Comparison of ENCODE assay signal across 25 mouse cellular contexts in the genomic region with DNA sequence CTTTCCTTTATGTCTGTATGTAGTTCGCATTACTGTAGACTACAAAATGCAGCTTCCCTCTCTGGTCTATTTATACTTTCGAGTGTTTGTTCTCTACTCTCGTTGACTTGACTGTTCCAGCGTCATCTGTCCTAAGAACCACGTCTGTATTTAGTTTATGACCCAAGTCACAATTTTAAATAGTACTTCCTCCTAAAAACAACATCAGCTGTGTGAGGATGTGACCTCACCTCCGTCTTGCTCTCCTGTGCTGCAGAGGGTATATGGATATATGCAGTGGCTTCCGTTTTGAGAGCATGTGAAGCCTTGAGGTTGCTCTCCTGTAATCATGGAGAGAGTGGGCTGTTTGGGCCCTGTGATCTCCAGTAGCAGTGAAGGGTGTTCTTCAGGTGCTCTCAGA.
DNase-seq lines count a peak whose midpoint lies in the region; ATAC-seq and TF ChIP-seq lines count a peak whose summit lies in the region.
"Had no signal": no experiment of that assay in that cellular context is flagged by ENCODE, and none has a peak within 500 bp of the region (broad histone marks: within the 10 kb centered on the region; RNA-seq: fewer than 3 reads in every experiment).

No protein-coding gene starts in this region.

- WGBS in lung, embryonic 16.5 days, result 41% methylated on average over 7 of the region's 7 CpGs
- WGBS in lung, adult 2 months, result 21% methylated on average over 7 of the region's 7 CpGs
- 17% methylated on average over 7 of the region's 7 CpGs for WGBS in macrophage (ENCODE audit: missing documents)
- 84% methylated on average over 7 of the region's 7 CpGs for WGBS in forebrain, embryonic 15.5 days

- peak overlapping the region; percentile 39; the same call in 1 of the 2 replicates for H3K27ac ChIP-seq in lung, embryonic 16.5 days (ENCODE audit: low read length)
- peak overlapping the region; percentile 48 for H3K27ac ChIP-seq in macrophage
- no peak overlapping the region for H3K27ac ChIP-seq in forebrain, embryonic 15.5 days (replicated peaks)
- H3K27ac ChIP-seq: embryonic facial prominence, embryonic 12.5 days; embryonic facial prominence, embryonic 15.5 days; heart, adult 2 months; heart, embryonic 10.5 days; heart, embryonic 13.5 days; hindbrain, embryonic 14.5 days; hindbrain, postnatal 0 days had no signal

- no peak for DNase-seq in lung, adult 2 months
- peak; percentile 28 for DNase-seq in lung, postnatal 10 days
- no peak for DNase-seq in gastrocnemius, adult 18-20 months (ENCODE audit: low spot score)
- DNase-seq: adrenal gland, adult 8-10 months; adrenal gland, postnatal 25 days; cerebellum, adult 18-20 months; cerebellum, adult 9-10 months; cerebellum, postnatal 14 days; gastrocnemius, postnatal 10 days; gastrocnemius, postnatal 36 days; heart, adult 2 months; heart, postnatal 14 days; heart, postnatal 4 days had no signal

- peak; percentile 79 for ATAC-seq in lung, embryonic 16.5 days (ENCODE audit: low read depth)
- ATAC-seq in forebrain, embryonic 15.5 days (replicated peaks), result no peak
- ATAC-seq: activated CD4-positive, CD25-positive, alpha-beta regulatory T cell, adult 4 months; CD4-positive, CD25-positive, alpha-beta regulatory T cell, adult 4 months; forebrain, embryonic 14.5 days; hindbrain, postnatal 0 days had no signal

- no peak overlapping the region for H3K4me3 ChIP-seq in lung, embryonic 16.5 days (ENCODE audit: low read length)
- no peak overlapping the region for H3K4me3 ChIP-seq in lung, adult 2 months (replicated peaks; ENCODE audit: extremely low read depth, low read depth, low read length)
- H3K4me3 ChIP-seq in macrophage (ENCODE audit: inconsistent target), result no peak overlapping the region
- no peak overlapping the region for H3K4me3 ChIP-seq in forebrain, embryonic 15.5 days
- H3K4me3 ChIP-seq: embryonic facial prominence, embryonic 12.5 days; embryonic facial prominence, embryonic 15.5 days; heart, adult 2 months; heart, embryonic 10.5 days; heart, embryonic 13.5 days had no signal

- H3K4me1 ChIP-seq in lung, embryonic 16.5 days (replicated peaks; ENCODE audit: control insufficient read depth, insufficient read depth, low read length), result no peaks in the 10 kb centered on the region
- peaks cover 10% of the 10 kb centered on the region for H3K4me1 ChIP-seq in lung, adult 2 months (ENCODE audit: control insufficient read depth, insufficient read depth, low read length)
- H3K4me1 ChIP-seq in forebrain, embryonic 15.5 days, result no peaks in the 10 kb centered on the region
- H3K4me1 ChIP-seq: embryonic facial prominence, embryonic 12.5 days; embryonic facial prominence, embryonic 15.5 days; heart, embryonic 10.5 days; heart, embryonic 13.5 days had no signal

- no peak for TF ChIP-seq POLR2A in lung, adult 2 months (IDR thresholded peaks at IDR 0.05; ENCODE audit: borderline replicate concordance, extremely low read depth, low read depth, low read length)

- H3K36me3 ChIP-seq in lung, embryonic 16.5 days (ENCODE audit: control insufficient read depth, insufficient read depth, low read length), result no peaks in the 10 kb centered on the region
- no peaks in the 10 kb centered on the region for H3K36me3 ChIP-seq in macrophage (ENCODE audit: inconsistent target)
- no peaks in the 10 kb centered on the region for H3K36me3 ChIP-seq in forebrain, embryonic 15.5 days
- H3K36me3 ChIP-seq: embryonic facial prominence, embryonic 12.5 days; embryonic facial prominence, embryonic 15.5 days; heart, embryonic 10.5 days; heart, embryonic 13.5 days had no signal

- H3K9ac ChIP-seq in lung, embryonic 16.5 days (ENCODE audit: low read length), result no peak overlapping the region
- H3K9ac ChIP-seq in forebrain, embryonic 15.5 days (replicated peaks), result no peak overlapping the region
- H3K9ac ChIP-seq: embryonic facial prominence, embryonic 15.5 days; heart, embryonic 13.5 days; hindbrain, embryonic 14.5 days had no signal

- H3K4me2 ChIP-seq in lung, embryonic 16.5 days (ENCODE audit: low read depth, low read length), result no peak overlapping the region
- no peak overlapping the region for H3K4me2 ChIP-seq in forebrain, embryonic 15.5 days (replicated peaks)
- H3K4me2 ChIP-seq: embryonic facial prominence, embryonic 12.5 days; embryonic facial prominence, embryonic 15.5 days; heart, embryonic 13.5 days; hindbrain, embryonic 14.5 days had no signal

- no peaks in the 10 kb centered on the region for H3K79me2 ChIP-seq in macrophage (ENCODE audit: inconsistent target)

- H3K27me3 ChIP-seq in lung, embryonic 16.5 days (ENCODE audit: control insufficient read depth, insufficient read depth, low read depth, low read length), result no peaks in the 10 kb centered on the region
- no peaks in the 10 kb centered on the region for H3K27me3 ChIP-seq in forebrain, embryonic 15.5 days
- H3K27me3 ChIP-seq: embryonic facial prominence, embryonic 12.5 days; embryonic facial prominence, embryonic 15.5 days; heart, embryonic 13.5 days had no signal

- no peaks in the 10 kb centered on the region for H3K9me3 ChIP-seq in lung, embryonic 16.5 days (ENCODE audit: control insufficient read depth, low read length)
- no peaks in the 10 kb centered on the region for H3K9me3 ChIP-seq in forebrain, embryonic 15.5 days
- H3K9me3 ChIP-seq: embryonic facial prominence, embryonic 12.5 days; embryonic facial prominence, embryonic 15.5 days; heart, embryonic 10.5 days; heart, embryonic 13.5 days had no signal

- TF ChIP-seq CTCF in lung, adult 2 months (IDR thresholded peaks at IDR 0.05; ENCODE audit: insufficient read depth, low read length), result no peak
